Mouse (Mus musculus) megakaryocyte-erythroid progenitor cell, adult 5-6 weeks (primary cell): ENCODE measurements around the gene Dpyd. TPM values are rescaled to one million over a fixed set of nuclear protein-coding genes. Genes with fewer than 3 reads are reported as not detected.
A peak's percentile ranks its signal among the peaks of the same experiment; 100 is the strongest.

Experiments used
- ATAC-seq: replicated peaks from 2 replicates; pipeline ENCODE4 v1.8.0; 2016; ENCODE audit warnings: mild to moderate bottlenecking, inconsistent platforms; ENCODE audit not compliant: severe bottlenecking, poor library complexity, low FRiP score, low TSS enrichment
- total RNA-seq, 2 experiments: library from RNA; stranded (forward) in 1 of 2; stranded (reverse) in 1 of 2; fragments of 200-1000, 215-1000 nt in 1 of 2; fragments of >200 nt in 1 of 2; fragmentation: Nextera tagmentation in 1 of 2; gene quantifications; 2 replicates each; pipeline ENCODE4 v1.2.3; 2014 to 2017

Gene Dpyd
- not detected in 2 replicates for total RNA-seq (2014; fragmentation: Nextera tagmentation)
- not detected in 2 replicates for total RNA-seq (2017)

DNA sequence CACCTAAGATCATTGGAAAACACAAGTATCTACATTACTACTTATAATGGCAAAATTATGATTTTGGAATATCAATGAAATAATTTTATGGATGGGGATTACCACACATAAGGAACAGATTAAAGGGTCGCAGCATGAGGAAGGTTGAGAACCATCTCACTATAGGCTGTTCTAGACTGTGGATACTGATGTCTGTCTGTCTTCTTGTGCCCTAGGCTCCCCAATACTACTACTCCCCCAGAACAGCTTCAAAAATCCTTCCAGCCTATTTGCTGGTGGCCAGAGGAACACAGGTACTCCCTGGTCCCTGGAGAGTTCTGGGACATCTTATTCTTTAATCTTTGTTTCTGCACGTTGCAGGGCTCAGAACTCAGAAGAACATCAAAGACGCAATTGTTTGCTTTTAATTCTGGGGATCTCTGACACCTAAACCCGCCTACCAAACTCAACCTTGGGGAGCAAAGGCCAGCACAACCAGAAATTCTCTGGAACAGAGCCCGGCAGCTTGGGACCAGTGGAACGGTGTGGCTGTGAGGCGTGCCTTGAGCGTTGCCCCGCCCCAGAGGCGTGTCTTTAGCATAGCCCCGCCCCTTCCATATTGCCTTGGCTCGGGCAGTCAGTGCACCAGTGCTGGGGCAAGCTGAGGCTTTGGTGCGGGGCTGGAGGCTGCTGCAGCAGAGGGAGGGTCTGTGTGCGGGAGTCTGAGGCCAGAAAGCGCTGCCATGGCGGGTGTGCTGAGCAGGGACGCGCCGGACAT lies at the start of gene Dpyd:
Dpyd (plus strand) TSS at position 576 of the 757 bp plus-strand sequence.
- peak; percentile 65 for ATAC-seq

DNA sequence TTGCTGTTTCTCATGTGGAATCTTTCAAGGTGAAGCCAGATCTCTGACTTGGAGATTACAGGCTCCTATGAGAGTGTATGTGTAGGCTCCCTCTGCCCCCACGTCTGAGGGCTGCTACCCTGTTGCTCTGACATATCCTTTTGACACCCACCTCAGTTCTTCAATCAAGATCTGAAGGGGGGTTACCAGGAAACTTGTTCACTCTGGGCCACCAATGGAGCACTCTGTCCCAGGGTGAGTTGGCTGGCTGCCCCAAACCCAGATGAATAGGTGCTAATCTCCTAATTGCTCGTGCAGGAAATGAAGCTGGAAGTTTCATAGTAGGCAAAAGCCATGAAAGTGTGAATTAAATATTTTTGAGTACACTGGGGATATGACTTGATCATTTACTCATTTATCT lies 24.3 kb upstream of the Dpyd start:
- no peak for ATAC-seq

DNA sequence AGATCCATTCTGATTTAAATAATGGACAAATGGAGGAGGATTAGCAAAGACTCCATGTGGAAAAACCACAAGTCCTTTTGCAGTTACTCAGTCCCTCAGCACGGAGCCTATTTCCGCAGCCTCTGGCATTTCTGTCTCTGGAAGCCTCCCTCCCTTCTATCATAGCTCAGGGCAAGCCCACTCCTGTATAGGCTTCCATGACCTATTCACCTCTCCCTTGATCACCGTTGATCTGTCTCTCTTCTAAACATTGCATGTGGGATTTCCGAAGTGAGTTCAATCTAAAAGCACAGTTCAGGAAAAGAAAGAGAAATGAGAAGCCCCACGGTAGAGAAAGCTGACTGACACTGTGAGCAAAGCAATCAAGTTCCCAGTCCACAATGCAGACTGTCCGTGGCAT lies 20.2 kb upstream of the Dpyd start:
- ATAC-seq: no peak

DNA sequence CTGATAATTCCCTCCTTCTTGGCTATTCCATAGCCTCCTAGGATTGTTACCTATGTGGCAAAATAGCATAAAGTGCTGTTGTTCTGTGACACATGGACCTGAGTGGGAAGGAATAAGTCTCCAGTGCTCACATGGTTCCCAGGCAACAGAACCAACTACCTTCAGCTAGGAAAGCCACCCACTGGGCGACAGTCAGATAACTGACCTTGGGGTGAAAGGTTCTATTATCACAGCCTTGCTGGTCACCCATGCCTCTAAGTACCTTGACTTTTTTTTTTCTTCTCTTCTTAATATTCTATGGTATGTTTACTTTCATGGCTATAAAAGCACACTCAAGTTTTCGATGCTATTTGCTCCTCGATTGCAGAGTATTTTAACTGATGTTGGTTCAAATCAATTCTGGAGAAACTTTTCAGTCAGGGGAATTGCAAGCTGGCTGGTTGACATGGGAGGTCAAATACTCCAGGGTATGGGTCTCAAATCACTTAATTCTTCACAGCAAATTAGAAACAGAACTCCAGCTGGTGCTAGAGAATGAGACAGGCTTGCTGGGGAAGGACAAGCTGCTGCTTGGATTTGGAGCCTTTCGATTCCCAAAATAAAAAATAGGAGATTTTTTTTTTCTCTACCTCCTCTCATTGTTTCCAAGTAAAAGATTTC lies 14.2 kb upstream of the Dpyd start:
- ATAC-seq: no peak

DNA sequence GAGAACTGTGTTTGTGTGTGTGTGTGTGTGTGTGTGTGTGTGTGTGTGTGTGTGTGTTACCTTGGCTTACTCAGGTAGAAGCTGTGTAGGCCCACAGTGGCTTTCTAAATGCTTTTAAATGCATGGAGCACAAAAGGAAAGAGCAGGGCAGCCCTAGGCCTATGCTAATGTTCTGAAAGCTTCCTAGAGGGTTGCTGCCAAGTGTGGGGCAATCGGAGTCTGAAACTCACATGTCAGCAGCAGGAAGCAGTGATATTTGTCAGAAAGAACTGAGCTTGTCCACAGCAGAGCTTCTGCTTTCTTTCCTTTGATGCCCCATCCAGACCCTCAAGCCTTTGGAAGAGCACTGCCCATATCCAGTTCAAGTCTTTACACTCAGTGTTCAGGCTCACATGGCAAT lies 4.3 kb upstream of the Dpyd start:
- ATAC-seq: no peak

DNA sequence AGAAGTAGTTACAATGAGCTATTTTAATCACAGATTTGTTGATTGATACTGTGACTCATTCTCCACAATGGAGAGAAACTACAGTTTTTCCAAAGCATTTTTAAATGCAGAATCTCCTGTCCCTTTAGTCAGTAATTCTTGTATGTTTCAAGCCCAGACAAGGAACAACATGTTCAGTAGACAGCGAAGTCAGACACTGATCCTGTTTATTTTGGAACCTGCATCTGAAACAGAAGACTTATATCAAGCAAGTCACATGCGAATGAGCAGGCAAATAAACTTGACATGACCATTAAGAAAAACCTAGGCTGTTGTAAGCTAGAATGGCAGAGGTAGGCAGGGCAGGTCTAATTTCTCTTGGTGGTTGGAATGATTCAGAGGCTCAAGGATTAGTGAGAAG lies 2.0 kb upstream of the Dpyd start:
- no peak for ATAC-seq

DNA sequence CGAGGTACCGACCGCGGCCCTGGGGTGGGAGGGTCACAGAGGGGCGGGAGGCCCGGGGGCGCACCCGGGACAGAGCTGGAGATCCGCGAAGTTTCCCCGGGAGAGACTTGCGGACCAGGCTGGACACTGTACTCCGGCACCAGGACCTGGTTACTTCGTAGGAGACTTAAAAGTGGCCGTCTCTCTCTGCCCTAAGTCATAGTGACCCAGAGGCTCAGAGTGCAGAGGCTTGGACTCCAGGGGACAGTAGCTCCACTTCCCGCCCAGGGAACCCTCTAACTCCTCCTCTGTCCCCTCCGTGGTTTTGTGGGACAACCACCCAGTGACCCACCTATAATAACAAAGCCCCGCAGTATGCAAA lies 362 bp downstream of the Dpyd start:
- ATAC-seq: 0 out of 2 replicates have a peak, but pooled peaks have one; percentile 10

DNA sequence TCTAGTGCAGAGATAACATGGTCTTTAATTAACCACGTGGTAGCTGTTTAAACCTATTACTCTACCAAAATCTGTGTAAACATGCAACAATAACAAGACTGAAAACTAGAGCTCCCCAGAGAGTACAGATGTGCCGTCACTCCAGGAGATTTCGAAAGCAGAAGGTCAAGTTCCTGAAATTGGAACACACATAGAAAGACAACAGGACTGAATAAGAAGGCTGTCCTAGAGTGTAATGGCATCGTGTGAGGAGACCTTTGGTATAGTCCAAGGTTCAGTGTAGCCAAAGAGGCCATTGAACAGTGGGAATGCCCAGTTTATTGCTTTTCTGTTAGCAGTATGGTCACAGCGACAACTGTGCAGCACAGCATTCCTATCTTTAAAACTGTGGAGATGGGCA lies 4.8 kb downstream of the Dpyd start:
- ATAC-seq: no peak

DNA sequence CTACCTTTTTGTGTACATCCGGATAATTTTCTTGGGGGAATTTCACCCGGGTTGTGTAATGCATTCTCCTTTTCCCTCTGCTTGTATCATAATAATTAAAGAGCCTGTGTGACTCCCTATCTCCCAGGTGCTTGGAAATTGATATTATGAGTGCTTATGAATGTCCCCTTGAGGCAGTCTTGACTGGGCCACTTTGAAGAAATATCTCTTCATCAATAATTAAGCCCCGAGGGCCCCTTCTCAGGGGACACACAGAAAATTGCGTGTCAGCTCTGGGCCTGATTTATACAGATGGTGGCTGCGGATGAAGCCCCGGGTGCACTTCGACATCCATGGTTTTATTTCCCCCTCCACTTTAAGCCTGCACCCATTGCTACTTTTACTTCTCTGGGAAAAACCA lies 8.3 kb downstream of the Dpyd start:
- ATAC-seq: no peak

DNA sequence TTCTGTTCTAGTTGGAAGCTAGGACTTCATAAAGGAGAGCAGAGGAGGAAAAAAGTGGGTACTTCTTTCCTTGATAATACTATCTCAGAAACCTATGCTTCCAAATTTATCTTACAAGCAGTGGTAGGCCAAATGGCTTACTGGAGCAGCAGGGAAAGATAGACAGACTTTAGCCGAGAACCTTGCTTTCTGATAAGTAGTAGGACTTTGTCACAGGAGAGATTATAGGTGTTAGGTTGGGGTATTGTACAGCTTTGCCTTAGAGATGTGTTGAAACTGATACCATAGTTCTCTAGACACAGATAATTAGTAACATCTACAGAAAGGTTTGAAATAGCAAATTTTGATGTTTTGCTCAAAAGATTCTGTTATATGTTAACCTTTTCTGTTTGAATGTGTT lies 28.6 kb downstream of the Dpyd start:
- no peak for ATAC-seq

DNA sequence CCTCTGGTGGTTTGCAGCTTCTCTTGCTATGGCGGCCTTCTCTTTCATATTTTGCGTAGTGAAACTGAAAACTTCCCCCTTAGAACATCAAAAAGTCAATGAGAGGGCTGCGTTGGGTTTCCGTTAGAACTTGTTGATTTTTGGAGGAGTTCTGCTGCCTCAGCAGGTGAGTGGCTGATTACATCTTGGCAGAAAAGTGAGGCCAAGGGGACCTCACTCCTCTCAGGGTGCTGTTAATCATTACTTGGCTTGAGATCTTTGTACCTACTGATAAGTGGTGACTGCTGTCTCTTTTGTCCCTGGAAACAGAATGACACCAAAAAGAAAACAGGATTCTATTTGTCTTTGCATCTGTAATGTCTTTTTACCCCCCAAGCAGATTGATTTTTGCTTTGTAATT lies 32.9 kb downstream of the Dpyd start:
- ATAC-seq: no peak

DNA sequence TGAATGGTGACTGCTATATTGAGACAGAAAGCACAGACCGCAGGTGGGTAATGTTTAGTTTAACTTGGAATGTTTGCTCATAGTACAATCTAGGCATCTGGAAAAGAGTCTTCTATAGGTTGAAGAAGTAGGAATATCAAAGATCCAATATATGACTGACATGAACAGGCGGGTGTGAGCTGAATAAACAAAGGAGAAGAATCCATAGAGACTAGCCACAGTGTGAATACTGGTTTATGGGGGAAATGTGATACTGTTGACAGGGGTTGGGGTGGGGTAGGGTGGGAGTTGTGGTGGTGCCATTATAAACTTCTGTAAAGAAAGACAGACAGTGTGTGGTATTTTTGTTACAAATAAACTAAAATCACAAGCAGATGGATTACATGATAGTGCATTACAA lies 33.8 kb downstream of the Dpyd start:
- ATAC-seq: no peak

DNA sequence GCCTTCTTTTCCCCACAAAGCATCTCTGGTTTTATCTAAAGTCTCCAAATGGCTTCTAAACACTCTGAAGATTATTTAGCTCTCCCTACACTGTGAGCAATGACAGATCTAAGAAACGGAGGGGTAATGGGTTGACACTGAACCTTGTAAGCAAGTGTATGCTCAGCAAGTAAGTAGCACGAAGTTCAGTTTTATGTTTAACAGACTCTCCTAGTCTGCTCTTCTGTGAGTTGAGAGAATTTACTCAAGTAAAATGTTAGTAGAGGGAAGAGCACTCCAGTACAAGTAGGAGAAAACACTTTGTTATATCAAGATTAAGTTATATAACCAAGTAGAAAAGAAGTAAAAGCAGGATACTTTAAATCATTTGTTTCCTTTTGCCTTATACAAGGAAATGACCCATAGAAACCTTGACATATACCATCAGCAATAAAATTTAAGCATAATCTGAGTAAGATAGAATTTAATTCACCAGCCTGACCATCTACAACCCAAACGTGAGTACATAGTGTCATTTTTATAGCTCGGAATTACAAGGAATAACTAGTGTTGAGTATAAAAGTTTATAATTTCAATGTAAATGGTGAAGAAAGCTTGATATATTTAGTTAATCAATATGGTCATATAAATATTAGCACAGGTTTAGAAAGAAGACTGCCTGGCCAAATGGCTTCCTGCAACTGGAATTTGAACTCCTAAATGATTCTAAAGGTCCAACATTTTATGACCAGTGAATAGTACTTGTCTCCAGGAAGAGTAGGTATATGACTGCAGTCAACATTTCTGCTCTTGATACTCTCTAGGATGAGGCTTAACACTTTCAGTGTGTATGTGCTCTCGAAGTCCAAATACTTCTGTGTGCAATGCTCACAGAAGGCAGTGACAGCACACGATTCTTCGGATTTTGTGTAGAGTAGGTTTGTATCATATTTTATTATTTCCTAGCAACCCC lies 40.0 kb downstream of the Dpyd start:
- no peak for ATAC-seq

DNA sequence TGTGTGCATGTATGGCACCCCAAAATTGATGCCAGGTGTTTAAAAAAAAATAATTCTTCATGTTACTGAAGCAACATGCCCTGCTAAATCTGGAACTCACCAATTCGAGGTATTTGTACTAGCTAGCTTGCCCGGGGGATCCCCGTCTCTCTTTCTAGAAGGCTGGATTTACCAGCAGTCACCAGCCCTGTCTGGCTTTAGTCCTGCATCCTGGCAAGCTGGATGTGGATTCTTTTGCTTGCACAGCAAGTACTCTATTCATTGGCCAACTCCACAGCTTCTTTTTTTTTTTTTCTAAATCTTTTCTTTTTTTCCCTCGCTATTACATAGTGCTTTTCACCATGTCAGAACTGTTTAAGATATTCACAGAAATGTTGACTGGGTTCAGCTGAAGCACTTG lies 46.8 kb downstream of the Dpyd start:
- ATAC-seq: no peak

DNA sequence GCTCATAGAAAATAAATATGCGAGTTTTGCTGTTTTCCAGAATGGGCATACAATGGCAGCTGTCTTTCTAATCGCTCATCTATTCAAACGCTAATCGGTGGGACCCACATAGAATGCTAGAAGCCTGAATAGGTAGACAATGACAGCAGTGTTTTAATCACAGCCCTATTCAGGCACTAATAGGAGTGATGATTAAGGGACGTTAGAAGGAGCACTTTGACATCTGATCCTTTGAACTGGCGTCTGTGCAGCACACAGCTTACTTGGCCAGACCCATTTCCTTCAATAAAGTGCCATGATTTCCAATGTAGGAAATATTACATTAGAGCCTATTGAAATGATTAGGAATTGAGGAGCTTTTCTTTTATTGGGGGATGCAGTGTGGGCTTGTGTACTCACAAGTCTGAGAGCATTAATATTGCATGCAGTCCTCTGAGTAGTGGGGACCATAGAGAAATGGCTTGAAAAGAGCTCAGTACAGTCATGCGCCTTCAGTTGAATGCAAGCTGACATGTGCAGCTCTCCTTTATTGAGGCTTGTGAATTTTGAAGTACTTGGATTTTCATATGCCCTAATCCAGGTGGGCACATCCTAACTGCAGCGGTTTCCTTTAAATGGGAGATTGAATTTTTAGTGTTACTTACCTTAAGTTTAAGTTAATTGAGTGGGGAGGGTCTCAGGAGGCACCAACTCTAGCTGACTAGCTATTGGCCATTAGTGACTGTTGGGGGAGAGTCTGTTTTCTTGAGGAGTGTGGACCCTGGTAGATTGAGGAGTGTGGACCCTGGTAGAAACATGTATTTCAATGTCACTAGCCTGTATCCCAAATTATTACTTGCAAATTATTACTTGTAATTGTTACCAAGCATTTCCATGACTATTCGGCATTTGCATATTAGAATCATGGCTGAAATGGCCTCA lies 64.8 kb downstream of the Dpyd start:
- ATAC-seq: no peak

DNA sequence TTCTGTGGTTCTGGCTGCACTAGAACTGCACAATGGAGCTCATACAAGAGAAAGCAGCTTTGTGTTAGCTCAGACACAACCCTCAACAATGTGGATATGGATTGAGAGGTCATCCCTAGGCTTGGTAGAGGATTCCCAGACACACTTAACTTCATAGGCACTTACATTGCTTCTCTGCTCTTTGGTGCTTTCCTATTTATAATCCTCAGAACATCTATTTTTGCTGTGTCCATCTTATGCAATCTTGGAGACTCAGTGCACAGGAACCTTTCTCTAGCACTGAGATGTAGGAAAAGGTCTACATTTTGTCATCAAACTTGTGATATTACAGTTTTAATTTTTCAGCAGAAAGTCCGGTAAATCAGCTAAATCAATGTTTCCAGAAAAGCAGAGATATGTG lies 67.8 kb downstream of the Dpyd start:
- no peak for ATAC-seq

DNA sequence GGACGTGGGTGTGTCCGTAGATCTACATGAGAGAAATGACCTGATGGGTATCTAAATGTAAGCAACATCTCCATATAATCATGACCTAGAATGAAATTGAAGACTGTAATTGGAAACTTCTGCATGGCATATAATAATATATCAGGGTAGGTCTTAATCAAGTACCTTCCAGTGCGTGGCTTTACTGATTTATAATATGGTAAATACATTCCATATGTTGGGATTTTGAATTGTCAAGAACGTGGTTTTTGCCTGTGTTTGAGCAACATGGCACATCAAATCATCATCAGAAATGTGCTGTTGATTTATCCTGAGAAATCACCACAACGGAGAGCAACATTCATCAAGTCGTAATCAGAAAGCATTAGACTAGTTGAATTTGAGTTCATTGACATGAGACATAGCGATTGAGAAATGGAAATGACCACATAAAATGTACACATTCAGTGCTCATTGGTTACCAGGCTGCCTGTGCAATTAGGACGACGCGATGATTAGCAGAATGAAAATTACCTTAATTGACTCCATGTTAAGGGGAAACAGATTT lies 84.2 kb downstream of the Dpyd start:
- no peak for ATAC-seq

DNA sequence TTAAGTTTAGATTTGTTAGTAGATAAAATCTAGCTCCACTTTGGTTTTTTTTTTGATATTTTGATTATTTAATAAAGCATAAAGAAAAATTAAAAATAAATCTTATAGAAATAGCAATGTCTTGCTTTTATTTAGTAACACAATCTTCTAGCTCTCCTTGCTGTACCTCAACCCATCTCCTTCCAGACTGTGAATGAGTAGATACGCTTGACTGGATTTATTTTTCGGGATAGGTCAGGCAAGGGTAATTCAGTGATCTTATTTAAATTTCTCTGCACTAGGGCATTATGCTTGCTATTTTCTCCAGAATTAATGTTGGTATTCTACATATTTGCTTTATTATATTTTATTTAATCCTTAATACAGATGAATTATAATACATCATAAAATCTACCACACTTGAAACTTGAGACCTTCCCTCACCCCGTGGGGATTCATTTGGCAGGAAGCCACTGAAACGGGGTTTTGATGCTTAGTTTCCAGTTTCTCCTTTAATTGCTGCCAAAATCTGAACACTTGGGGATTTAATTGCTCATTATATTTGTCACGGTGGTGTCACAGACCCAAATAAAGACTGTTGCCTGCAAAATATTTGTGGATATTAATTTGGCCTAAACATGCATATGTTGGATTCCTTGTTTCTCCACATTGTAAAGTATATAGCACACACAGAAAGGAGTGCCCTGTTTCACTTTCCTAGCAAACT lies 102.2 kb downstream of the Dpyd start:
- no peak for ATAC-seq
